Mouse (Mus musculus) ES-Bruce4 (cell line): ENCODE measurements at regions not wholly inside any gene's neighbourhood (a gene's known extent, or its start where the extent isn't known, plus 50 kb on each side); places are given as distances from the start of the nearest gene placed in this dataset.

Experiments used
- H3K27ac ChIP-seq: 2 replicates; pipeline ENCODE4 v1.5.1; 2012; ENCODE audit warnings: low read length, inconsistent platforms; ENCODE audit not compliant: insufficient read depth
- H3K27me3 ChIP-seq: 2 replicates; pipeline ENCODE4 v1.6.1; 2012; ENCODE audit warnings: mild to moderate bottlenecking, low read length, inconsistent platforms; ENCODE audit not compliant: control insufficient read depth, poor library complexity, insufficient read depth, severe bottlenecking
- H3K36me3 ChIP-seq: 2 replicates; pipeline ENCODE4 v1.6.1; 2012; ENCODE audit warnings: inconsistent platforms, mild to moderate bottlenecking, low read length, moderate library complexity; ENCODE audit not compliant: control insufficient read depth, poor library complexity, insufficient read depth, severe bottlenecking
- H3K4me1 ChIP-seq: one replicate; pipeline ENCODE4 v1.8.1; 2011; ENCODE audit warnings: low read length; ENCODE audit not compliant: control insufficient read depth, insufficient read depth
- H3K4me3 ChIP-seq: 2 replicates; pipeline ENCODE4 v1.5.1; 2011; ENCODE audit warnings: low read depth, mild to moderate bottlenecking, low read length
- H3K9ac ChIP-seq: 2 replicates; pipeline ENCODE4 v1.6.1; 2012; ENCODE audit warnings: low read depth, mild to moderate bottlenecking, inconsistent platforms; ENCODE audit not compliant: poor library complexity, severe bottlenecking
- H3K9me3 ChIP-seq: replicated peaks from 2 replicates; pipeline ENCODE4 v1.6.1; 2012; ENCODE audit warnings: mild to moderate bottlenecking, low read length, inconsistent platforms; ENCODE audit not compliant: control insufficient read depth, poor library complexity, insufficient read depth, severe bottlenecking
- CTCF ChIP-seq: IDR thresholded peaks from one replicate; pipeline ENCODE4 v1.8.1; 2011; ENCODE audit warnings: low read depth, low read length
- EP300 ChIP-seq: IDR thresholded peaks from 2 replicates; pipeline ENCODE4 v1.6.1; 2011; ENCODE audit warnings: low read depth, low read length; ENCODE audit not compliant: insufficient read depth
- POLR2A ChIP-seq: IDR thresholded peaks from one replicate; pipeline ENCODE4 v1.8.1; 2011; ENCODE audit warnings: low read length; ENCODE audit not compliant: insufficient read depth

DNA sequence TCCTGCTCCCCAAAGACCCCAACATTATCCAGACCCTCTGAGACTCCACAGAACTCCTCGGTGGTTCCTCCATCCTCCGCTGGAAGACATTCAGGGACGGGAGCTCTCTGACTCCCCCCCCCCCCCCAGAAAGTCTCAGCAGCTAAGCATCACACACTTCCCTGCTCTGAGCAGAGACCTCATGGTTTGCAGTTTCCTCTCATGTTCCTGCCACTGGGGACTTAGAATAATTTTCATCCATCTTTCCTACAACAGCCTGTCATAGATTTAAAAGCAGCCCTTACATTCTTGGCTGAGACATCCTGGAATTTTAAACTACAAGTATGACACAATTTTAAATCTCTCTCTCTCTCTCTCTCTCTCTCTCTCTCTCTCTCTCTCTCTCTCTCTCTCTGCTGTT lies 69.2 kb downstream of the Gpr65 start:
- Histone ChIP-seq H3K9ac (no peak overlapping the region), H3K27ac (no peak overlapping the region), H3K4me3 (no peak overlapping the region), H3K27me3 (no peaks in the 10 kb centered on the region), H3K36me3 (no peaks in the 10 kb centered on the region), H3K4me1 (no peaks in the 10 kb centered on the region), H3K9me3 (no peaks in the 10 kb centered on the region)
- no peak for TF ChIP-seq POLR2A

DNA sequence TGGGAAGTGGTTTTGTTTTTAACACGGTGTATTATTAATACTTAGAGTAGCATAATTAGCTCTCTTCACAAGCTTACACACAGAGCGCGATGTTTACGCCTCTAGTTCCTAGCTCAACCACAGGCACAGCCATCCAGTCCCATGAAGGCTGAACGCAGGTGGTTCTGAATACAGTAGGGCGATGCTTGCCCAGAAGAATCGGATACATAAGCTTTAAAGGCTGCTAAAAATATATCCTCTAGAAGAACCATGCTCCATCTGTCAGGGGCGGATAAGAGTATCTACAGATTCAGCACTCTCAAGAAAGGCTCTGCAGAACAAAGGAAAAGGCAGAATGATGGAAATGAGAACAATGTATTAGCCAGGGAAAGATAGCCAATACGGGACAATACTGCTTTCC lies 71.1 kb downstream of the Gpr65 start:
- no peaks in the 10 kb centered on the region for H3K27me3 ChIP-seq
- H3K36me3 ChIP-seq = no peaks in the 10 kb centered on the region
- H3K4me3 ChIP-seq = no peak overlapping the region
- no peak overlapping the region for H3K9ac ChIP-seq
- H3K4me1 ChIP-seq = no peaks in the 10 kb centered on the region
- H3K9me3 ChIP-seq = no peaks in the 10 kb centered on the region
- TF ChIP-seq EP300 (no peak), POLR2A (no peak), CTCF (no peak)
- H3K27ac ChIP-seq = no peak overlapping the region

DNA sequence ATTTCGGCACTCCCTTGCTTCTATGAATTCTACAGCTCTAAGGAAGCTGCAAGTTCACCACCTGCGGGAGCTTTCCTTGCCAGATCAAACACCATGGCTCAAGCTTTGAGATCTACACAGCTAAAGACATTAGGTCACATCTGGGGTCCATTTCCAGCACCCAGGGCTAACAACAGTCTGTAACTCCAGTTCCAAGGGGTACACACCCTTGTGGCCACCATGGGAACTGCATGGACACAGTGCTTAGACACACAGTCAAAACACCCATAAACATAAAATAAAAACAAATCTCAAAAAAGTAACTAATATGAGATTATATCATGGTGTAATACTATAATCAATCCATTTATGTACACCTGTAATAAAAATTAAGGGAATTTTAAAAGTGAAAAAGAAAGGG lies 73.7 kb downstream of the Gpr65 start:
- no peaks in the 10 kb centered on the region for H3K9me3 ChIP-seq
- no peak overlapping the region for H3K4me3 ChIP-seq
- no peaks in the 10 kb centered on the region for H3K36me3 ChIP-seq
- no peak for TF ChIP-seq EP300
- TF ChIP-seq CTCF = peak; percentile 5
- H3K27ac ChIP-seq = no peak overlapping the region
- H3K9ac ChIP-seq = no peak overlapping the region
- no peaks in the 10 kb centered on the region for H3K27me3 ChIP-seq
- H3K4me1 ChIP-seq = no peaks in the 10 kb centered on the region

DNA sequence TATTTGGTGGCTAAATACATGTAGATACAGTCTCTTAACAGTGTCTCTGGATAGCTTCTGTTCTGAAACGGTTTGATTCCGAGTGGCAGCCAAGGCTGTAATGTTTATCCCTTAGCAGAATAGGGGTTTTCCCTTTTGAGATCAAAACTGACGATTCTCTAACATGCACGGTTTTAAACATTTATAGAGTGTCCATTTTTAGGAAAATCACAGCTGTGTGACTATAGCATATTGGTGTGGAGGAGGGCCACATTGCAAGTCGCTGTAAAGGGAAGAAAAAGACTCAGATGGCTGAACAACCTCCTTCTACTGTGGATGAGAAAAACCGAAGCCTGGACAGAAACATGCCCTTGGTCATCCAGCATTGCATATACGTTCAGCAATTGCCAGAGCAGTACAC lies 75.2 kb downstream of the Gpr65 start:
- Histone ChIP-seq H3K9ac (no peak overlapping the region), H3K9me3 (no peaks in the 10 kb centered on the region), H3K4me1 (no peaks in the 10 kb centered on the region), H3K36me3 (no peaks in the 10 kb centered on the region), H3K27me3 (no peaks in the 10 kb centered on the region), H3K4me3 (no peak overlapping the region), H3K27ac (no peak overlapping the region)
- no peak for TF ChIP-seq EP300
- no peak for TF ChIP-seq POLR2A
- no peak for TF ChIP-seq CTCF

DNA sequence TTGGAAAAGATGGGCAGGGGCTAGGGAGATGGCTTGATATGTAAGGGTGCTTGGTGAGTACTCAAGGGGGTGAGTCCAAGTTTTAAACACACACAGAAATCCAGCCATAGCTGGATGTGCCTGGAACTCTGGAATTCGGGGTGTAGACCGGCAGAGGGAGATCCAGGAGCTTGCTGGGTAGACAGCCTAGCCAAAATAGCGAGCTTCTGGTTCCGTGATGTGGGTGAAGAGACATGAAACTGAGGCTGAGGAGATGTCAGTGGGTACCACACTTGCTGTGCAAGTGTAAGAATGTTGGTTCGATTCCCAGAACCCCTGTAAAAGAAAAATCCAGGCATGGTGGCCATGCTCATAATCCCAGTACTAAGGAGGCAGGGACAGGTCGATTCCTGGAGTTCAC lies 78.6 kb downstream of the Gpr65 start:
- no peaks in the 10 kb centered on the region for H3K27me3 ChIP-seq
- no peaks in the 10 kb centered on the region for H3K4me1 ChIP-seq
- no peaks in the 10 kb centered on the region for H3K9me3 ChIP-seq
- no peaks in the 10 kb centered on the region for H3K36me3 ChIP-seq
- no peak for TF ChIP-seq POLR2A
- TF ChIP-seq CTCF = no peak
- no peak for TF ChIP-seq EP300
- no peak overlapping the region for H3K4me3 ChIP-seq
- H3K27ac ChIP-seq = no peak overlapping the region
- no peak overlapping the region for H3K9ac ChIP-seq

DNA sequence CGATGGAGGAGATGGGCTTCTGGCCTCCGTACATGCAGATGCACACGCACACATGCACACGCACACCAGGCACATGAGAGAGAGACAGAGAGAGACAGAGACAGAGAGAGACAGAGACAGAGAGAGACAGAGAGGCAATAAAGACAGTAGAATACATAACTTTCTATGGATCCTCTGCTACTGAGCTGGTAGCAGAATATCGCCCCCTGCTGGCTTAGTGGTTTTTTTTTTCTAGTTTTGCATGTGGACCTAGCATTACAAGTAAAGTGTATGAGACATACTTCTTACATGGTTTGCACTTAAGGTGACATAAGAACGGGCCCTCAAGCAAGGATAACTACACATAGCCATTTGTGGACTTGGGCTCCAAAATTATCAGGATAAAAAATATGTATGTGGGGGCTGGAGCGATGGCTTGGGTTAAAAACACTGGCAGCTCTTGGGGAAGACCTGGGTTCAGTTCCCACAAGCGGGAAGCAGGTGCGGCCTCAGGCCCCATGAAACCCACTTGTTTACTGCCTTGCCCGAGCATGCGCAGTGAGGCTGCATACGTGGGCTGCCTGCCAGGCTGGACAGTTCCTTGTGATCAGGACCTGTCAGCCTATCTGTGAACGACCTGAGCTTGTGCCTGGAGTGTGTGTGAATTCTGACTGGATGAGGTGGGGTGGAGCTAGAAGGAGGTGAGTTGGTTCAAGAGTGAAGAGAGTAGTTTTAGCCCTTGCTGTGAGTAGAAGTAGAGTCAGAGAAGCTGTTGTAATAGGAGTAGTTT lies 79.3 kb downstream of the Gpr65 start:
- no peaks in the 10 kb centered on the region for H3K36me3 ChIP-seq
- H3K27me3 ChIP-seq = no peaks in the 10 kb centered on the region
- H3K27ac ChIP-seq = no peak overlapping the region
- H3K4me3 ChIP-seq = no peak overlapping the region
- TF ChIP-seq EP300 (no peak), CTCF (peak; percentile 6)
- H3K9ac ChIP-seq = no peak overlapping the region
- H3K9me3 ChIP-seq = no peaks in the 10 kb centered on the region
- no peaks in the 10 kb centered on the region for H3K4me1 ChIP-seq
